Mouse (Mus musculus) right cerebral cortex, postnatal 14 days (tissue): ENCODE measurements around the gene Gm45716.
A peak's percentile ranks its signal among the peaks of the same experiment; 100 is the strongest.

Experiments
- DNase-seq: peaks from one replicate; pipeline ENCODE4 v3.0.0; 2022

Gm45716 gene

GRCm38 (mm10) chr11:90220022-90220645 lies 32.7 kb downstream of the Gm45716 start:
- DNase-seq: no peak

GRCm38 (mm10) chr11:90220750-90221149 lies 33.3 kb downstream of the Gm45716 start:
- DNase-seq: no peak

- DNase-seq: no peak
These were observed 37.5 kb downstream of the Gm45716 start for GRCm38 (mm10) chr11:90224914-90225470.

DNA sequence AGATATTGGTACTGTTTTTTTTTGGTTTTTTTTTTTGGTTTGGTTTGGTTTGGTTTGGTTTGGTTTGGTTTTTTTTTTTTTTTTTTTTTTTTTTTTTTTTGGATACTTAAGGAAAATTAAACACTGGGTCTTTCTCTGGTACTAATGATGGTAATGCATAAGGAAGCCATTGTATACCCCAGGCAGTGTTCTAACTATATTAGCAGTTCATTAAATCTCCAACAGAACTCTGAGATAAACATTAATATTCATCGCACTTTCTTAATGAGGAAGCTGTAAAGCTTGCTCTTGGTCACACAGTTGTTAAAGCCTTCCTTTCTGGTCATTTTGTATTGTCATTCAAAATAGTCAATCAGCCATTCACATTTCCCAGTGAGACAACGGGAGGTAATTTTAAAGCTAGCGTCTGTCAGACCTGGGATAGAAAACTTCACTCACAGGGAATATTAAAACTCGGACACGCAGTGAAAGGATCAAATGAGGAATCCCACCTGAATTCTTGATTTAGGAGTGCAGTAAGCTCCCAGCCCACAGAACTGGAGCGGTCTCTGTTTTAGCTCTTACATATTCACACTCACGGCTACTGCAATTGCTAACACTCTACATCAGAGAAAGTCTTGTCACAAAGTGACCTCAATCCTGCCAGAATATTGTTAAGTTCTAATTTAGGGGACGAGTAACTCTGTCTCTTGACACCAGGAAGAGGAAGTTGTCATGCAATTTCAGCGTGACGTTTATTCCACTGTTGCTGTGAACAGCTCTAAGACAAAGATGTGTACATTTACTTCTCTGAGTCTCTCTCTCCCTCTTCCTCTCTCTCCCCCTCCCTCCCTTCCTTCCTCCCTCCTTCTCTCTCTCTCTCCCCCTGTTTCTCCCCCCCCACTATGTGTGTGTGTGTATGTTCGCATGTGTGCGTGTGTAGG lies 39.8 kb downstream of the Gm45716 start:
- DNase-seq: no peak

DNA sequence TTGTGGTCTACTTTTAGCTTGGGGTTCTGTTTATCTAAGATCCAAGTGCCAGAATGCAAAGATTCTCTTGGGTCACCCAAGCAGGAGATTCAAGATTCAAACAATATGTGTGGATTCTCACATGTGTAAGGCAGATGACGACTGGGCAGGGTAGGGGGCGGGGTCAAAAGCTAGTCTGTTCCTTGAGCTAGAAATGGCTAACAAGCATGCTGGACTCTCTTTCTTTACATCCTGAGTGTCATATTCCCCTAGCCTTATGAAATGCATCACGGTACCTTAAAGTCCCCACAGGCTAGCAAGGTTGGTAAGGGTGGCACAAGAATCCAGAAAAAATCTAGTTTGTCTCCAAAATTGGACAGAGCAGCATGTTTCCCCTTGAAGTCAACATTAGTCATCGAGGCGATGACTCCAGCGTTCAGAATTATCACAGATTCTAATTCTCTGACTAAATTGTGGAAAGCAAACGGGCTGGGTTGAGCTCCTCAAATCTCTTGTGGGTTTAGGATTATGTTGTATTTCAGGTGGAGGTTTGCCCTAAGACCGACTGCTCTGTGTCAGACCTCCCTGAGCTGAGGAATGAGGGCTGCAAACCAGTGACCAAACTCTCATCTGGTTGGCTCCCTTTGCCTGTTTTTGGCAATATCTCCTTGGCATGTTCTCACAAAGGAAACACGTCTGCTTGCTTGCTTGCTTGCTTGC lies 40.9 kb downstream of the Gm45716 start:
- DNase-seq: no peak

GRCm38 (mm10) chr11:90229800-90230199 lies 42.3 kb downstream of the Gm45716 start:
- DNase-seq: no peak

GRCm38 (mm10) chr11:90230671-90231070 lies 43.2 kb downstream of the Gm45716 start:
- no peak for DNase-seq

- no peak for DNase-seq
These were observed 44.1 kb downstream of the Gm45716 start for GRCm38 (mm10) chr11:90231631-90232030.

DNA sequence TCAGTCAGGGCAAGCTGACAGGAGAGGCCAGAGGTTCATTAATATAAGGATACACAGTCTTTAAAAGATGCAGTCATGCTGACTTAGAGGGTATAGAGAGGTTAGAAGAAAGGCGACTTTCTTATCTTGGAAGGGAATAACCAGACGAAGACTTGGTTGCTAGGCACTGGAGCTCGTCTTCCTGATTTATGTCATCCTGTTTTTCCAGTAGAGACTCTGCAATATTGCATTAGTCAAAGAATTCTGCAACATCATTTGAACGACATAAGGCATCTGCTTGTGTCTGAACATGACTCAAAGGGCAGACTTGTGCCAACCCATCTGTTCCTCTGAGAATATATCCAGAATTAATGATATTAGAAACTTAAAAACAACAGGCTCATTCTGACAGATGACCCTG lies 45.2 kb downstream of the Gm45716 start:
- DNase-seq: no peak

DNA sequence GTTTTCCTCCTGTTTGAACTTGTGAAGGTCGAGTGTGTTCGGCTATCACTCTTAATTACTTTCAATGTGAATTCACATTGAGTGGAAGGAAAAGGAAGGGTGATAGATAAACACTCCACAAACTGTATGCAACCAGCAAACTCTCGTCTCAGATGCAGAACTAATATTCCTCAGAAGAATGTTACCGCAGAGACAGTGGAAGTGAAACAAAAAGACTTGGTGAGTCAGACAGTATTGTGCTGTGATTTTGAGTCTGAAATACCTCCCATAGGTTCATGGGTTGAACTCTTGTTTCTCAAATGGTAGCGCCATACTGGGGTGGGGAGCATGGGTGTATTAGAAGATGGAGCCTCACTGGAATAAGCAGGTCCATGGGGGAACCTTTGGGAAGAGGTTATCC lies 47.7 kb downstream of the Gm45716 start:
- no peak for DNase-seq

DNA sequence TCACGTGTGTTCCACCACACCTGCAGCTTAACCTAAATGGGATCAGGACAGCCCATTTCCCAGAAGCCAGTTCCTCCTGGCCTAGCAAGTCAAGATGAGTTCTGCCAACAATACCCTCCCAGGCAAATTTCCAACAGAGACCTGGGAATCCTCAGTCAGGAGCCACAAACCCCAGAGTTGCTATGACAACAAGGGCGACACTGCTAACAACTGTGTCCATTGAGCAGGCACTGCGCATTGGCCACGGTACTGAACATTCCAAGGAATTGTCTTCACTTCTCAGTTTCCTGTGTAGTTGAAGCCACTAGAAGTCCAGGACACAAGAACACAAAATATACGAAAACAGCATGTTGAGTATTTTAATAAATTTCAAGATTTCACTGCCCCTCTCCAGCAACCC lies 50.1 kb downstream of the Gm45716 start:
- no peak for DNase-seq

DNA sequence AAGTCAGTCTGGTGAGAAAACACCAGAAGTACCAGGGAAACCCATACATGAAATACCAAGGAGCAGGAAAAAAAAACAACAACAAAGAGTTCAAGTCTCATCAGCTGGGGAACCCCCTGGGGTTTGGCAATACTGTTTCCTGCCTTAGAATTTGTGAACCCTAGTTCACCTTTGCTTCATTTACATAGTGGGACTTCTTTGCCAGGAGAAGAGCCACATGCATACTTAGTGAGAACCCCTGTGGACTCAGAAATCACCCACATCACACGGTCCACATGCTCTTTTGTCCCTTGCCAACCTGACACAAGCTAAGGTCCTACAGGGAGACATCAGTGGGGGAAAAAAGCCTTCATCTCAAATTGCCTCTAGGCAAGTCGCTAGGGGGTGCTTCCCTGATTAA lies 51.2 kb downstream of the Gm45716 start:
- no peak for DNase-seq

DNA sequence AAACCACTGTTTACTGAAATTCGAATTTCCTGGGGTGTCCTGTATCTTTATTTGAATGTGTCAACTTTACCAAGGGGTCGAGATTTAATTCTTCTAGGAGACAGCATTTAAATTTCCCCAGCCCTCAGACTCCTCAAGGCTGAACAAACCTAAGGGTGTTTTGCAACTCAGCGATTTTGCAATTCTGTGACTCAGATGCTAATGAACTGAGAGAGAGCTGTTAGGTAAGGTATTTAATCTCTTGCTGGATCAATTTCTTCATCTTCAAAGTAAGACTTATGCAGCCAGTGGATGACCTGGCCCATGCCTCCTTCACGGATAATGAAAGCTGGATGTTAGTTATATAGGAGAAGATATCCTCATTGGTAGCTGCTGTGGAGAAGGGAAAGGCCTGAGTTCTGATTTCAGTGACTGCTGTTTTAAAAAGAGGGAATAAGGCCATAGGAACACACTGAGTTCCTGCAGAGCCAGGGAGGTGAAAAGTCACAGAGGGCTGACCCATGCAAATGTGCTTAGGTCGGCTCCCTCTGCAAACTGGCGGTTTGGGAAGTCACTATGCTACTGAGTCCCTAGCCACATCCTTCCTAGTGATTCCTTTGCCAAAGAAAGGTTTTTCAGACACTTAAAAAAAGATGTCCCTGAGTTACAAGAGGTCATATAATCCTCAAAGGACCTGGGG lies 53.3 kb downstream of the Gm45716 start:
- no peak for DNase-seq

DNA sequence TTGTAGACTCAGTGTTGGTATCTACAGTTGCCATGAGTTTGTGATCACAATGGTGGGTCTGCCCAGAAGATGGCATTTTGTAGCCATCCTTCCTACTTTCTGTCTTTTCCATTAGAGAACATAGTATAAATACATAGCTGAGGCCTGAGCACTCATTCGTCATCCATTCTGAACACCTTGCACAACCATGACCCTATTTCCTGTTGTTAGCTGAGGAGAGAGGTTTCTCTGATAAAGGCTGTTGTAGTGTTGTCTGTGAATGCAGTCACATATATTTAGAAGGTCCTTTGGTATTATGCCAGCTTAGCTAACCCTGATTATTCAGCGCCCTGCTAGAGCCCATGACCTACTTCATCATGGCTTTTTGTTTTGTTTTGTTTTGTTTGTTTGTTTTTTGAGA lies 54.4 kb downstream of the Gm45716 start:
- DNase-seq: no peak

GRCm38 (mm10) chr11:90243300-90243699 lies 55.8 kb downstream of the Gm45716 start:
- DNase-seq: no peak

DNA sequence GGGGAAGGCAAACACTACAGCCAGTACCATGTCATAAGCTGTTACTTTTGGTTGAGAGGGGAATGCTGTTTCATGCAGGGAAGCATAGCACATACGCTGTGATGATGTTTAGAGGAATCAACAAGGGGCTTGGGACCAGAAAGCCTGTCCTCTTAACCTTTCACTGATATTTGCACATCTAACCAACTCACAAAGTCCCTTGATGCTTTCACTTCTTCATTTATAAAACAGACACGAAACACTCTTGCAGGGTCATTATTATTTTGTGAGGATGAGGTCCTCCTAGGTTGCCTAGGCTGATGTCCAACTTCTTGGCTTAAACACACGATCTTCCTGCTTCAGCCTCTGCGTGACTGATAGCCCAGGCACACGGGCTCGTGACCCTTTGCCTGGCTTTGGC lies 58.1 kb downstream of the Gm45716 start:
- no peak for DNase-seq

- no peak for DNase-seq
These were observed 59.2 kb downstream of the Gm45716 start for GRCm38 (mm10) chr11:90246676-90247075.

- no peak for DNase-seq
These were observed 60.3 kb downstream of the Gm45716 start for GRCm38 (mm10) chr11:90247793-90248192.

- peak; percentile 95 for DNase-seq
These were observed 61.7 kb downstream of the Gm45716 start, which contains the start of gene Mmd for GRCm38 (mm10) chr11:90249025-90249650. TSS of gene Mmd (plus strand) at chr11:90249456.

GRCm38 (mm10) chr11:90249701-90250141 lies 62.2 kb downstream of the Gm45716 start:
- DNase-seq: no peak

DNA sequence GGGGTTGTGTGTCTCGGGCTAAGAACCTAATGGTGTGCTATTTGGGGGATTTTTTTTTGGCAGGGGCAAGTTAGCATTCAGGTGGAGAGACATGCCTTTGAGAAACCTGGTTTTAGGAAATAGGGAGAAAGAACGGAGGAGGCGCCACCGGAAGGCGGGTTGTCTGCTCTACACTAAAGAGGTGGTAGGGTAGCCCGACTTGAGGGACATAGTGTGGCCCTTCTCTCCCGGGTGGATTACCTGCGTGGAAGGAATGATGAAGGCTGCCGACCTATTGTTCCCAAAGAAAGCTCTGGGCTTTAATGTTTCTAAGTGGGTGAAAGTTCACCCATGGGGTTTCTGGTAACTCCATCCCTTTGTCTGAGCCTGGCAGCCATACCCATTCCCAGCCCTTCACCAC lies 62.7 kb downstream of the Gm45716 start:
- DNase-seq: no peak

DNA sequence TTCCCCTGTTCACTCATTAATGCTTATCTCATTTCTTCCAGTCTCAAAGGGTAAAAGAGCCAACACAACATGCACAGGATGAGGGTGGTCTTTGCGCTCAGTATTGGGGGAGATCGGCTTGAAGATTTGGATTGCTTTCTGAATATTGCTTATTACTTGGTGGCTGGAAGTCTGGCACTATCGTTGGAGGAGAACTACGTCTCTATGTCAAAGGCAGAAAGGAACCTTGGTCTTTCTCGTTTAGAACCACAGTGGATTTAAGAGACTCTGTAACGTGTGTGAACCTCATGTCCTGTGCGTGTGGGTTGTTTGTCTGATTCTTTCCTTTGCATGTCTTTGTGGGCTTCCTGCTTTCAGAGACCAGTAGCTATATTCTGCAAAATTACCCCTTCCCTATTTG lies 63.2 kb downstream of the Gm45716 start:
- no peak for DNase-seq
